Mouse (Mus musculus): Measurements from ENCODE around the gene Gm10147. TPM values are rescaled to one million over a fixed set of nuclear protein-coding genes. Genes with fewer than 3 reads are reported as not detected.
"Not testable (repeated sequence)": the region's sequence is repeated elsewhere in the genome, so short reads cannot be mapped to it uniquely, and the experiment has no call there.

Gene Gm10147
- not detected in 2 replicates for polyA plus RNA-seq (2015; fragmentation: Nextera tagmentation; extraction: Ambion mirVana)

DNA sequence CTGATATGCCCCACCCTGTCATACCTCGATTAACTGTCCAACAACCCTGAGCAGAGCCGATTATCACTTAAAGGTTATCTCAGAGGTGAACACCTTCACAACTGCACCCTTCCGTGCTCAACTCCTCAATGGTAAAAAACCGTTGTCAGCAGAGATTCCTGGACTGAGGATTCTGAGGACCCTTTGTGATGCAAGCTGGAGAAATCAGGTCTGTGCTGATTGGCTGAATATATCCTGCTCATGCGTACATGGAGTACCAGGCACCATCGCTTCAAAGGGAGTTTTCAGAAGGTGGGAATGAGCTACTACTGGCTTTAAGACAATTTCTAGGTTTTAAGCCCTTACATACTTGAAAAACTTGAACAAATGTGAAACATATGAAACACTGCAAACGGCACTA lies at the start of gene Gm10147:
Gene Gm10147 (minus strand): TSS at position 101 of the 400 bp plus-strand sequence.
- not testable (repeated sequence) for H3K4me3 ChIP-seq (ENCODE audit: low read depth, low read length); H3K9me3 ChIP-seq (ENCODE audit: control insufficient read depth, low read length); H3K27me3 ChIP-seq (ENCODE audit: control insufficient read depth, insufficient read depth, low read length); H3K9ac ChIP-seq (ENCODE audit: low read length); DNase-seq (ENCODE audit: low spot score); H3K4me2 ChIP-seq (replicated peaks; ENCODE audit: low read depth); H3K27ac ChIP-seq (replicated peaks); ATAC-seq (ENCODE audit: low FRiP score, low TSS enrichment); H3K4me1 ChIP-seq (replicated peaks; ENCODE audit: control insufficient read depth, insufficient read depth); H3K36me3 ChIP-seq (ENCODE audit: control insufficient read depth, insufficient read depth, low read length)
- WGBS = no CpG with 5 or more reads among the region's 7 CpGs

Small RNAs within 50 kb of the gene (microRNA-seq; reads per million reads assigned to microRNA genes)
- not detected for gene Gm44499
